ENCODE assay signal across 28 mouse cellular contexts in the genomic region with DNA sequence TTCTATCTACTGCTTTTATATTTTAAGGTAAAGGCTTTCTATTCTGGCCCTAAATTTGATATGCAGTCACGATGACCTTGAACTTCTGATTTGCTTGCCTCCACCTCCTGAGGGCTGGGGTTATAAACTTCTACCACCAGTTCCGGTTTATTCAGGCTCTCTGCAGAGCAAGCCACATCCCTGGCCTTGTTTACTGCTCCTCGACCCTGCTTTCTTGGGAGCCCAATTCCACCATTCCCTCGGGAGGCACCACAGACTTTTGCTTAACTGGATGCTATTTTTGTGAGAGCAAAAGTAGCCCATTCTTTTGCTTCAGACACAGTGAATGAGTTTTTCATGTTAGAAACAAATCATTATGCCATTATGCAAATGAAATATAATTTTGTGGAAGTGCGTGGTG. TPM values are rescaled to one million over a fixed set of nuclear protein-coding genes. Genes with fewer than 3 reads are reported as not detected.
DNase-seq lines count a peak whose midpoint lies in the region; ATAC-seq lines count a peak whose summit lies in the region.
"Had no signal": no experiment of that assay in that cellular context is flagged by ENCODE, and none has a peak within 500 bp of the region (broad histone marks: within the 10 kb centered on the region; RNA-seq: fewer than 3 reads in every experiment).

No protein-coding gene starts in this region.

- H3K9ac ChIP-seq in kidney, embryonic 15.5 days = no peak overlapping the region
- H3K9ac ChIP-seq in forebrain, embryonic 11.5 days (ENCODE audit: low read length) = no peak overlapping the region
- H3K9ac ChIP-seq: embryonic facial prominence, embryonic 13.5 days; heart, embryonic 12.5 days; hindbrain, embryonic 15.5 days; liver, embryonic 13.5 days had no signal

- no peaks in the 10 kb centered on the region for H3K4me1 ChIP-seq in kidney, embryonic 15.5 days
- no peaks in the 10 kb centered on the region for H3K4me1 ChIP-seq in forebrain, embryonic 11.5 days (replicated peaks; ENCODE audit: control insufficient read depth, insufficient read depth, low read length)
- H3K4me1 ChIP-seq: embryonic facial prominence, embryonic 13.5 days; forebrain, embryonic 10.5 days; heart, embryonic 12.5 days; hindbrain, embryonic 10.5 days; liver, embryonic 13.5 days had no signal

- H3K27me3 ChIP-seq in kidney, embryonic 15.5 days = no peaks in the 10 kb centered on the region
- H3K27me3 ChIP-seq in forebrain, embryonic 11.5 days (ENCODE audit: control insufficient read depth, insufficient read depth, low read length) = no peaks in the 10 kb centered on the region
- H3K27me3 ChIP-seq: embryonic facial prominence, embryonic 13.5 days; heart, embryonic 12.5 days; hindbrain, embryonic 15.5 days; liver, embryonic 13.5 days had no signal

- H3K4me2 ChIP-seq in kidney, embryonic 15.5 days = no peak overlapping the region
- H3K4me2 ChIP-seq in forebrain, embryonic 11.5 days (ENCODE audit: low read depth, low read length, severe bottlenecking) = no peak overlapping the region
- H3K4me2 ChIP-seq: embryonic facial prominence, embryonic 13.5 days; heart, embryonic 12.5 days; hindbrain, embryonic 15.5 days; liver, embryonic 13.5 days had no signal

- no peak overlapping the region for H3K4me3 ChIP-seq in kidney, embryonic 15.5 days (replicated peaks)
- H3K4me3 ChIP-seq in forebrain, embryonic 11.5 days (ENCODE audit: low read depth, low read length) = no peak overlapping the region
- H3K4me3 ChIP-seq: embryonic facial prominence, embryonic 13.5 days; forebrain, embryonic 10.5 days; heart, embryonic 12.5 days; hindbrain, embryonic 10.5 days; hindbrain, embryonic 15.5 days; liver, embryonic 13.5 days had no signal

- 0 out of 2 replicates have a peak, but pooled peaks cover 7% of the 10 kb centered on the region for H3K36me3 ChIP-seq in kidney, embryonic 15.5 days
- H3K36me3 ChIP-seq in forebrain, embryonic 11.5 days (ENCODE audit: control insufficient read depth, insufficient read depth, low read length) = no peaks in the 10 kb centered on the region
- H3K36me3 ChIP-seq: embryonic facial prominence, embryonic 13.5 days; hindbrain, embryonic 15.5 days had no signal

- DNase-seq in heart, adult 9 months (ENCODE audit: low spot score in 2 of 2) = peak; percentile 18 to 19
- no peak for DNase-seq in heart, postnatal 4 days
- DNase-seq in kidney, postnatal 14 days = peak; percentile 33
- DNase-seq in ZHBTc4 (ENCODE audit: low read depth, low spot score) = peak; percentile 7
- DNase-seq in forebrain, embryonic 11.5 days (ENCODE audit: low spot score) = no peak
- no peak for DNase-seq in layer of hippocampus, postnatal 25 days (ENCODE audit: extremely low spot score in 1 of 2, low spot score in 1 of 2)
- DNase-seq: adrenal gland, postnatal 14 days; B cell, adult 2 months; cerebellum, adult 11-12 months; cerebellum, adult 9-11 months; gastrocnemius, postnatal 14 days; layer of hippocampus, postnatal 36 days; left cerebral cortex, postnatal 4 days; liver, embryonic 13.5 days; lung, adult 18-20 months; midbrain, embryonic 14.5 days; right cerebral cortex, postnatal 14 days; thymus, postnatal 4 days had no signal

- no peak for ATAC-seq in kidney, embryonic 15.5 days (replicated peaks; ENCODE audit: low FRiP score)
- ATAC-seq in forebrain, embryonic 11.5 days (replicated peaks; ENCODE audit: low FRiP score) = no peak
- ATAC-seq: forebrain, embryonic 16.5 days; inflammation-experienced regulatory T-cells, adult 6 months; lung, postnatal 0 days had no signal

- peaks cover 5% of the 10 kb centered on the region; the same call in 1 of the 2 replicates for H3K9me3 ChIP-seq in kidney, embryonic 15.5 days (replicated peaks)
- H3K9me3 ChIP-seq in forebrain, embryonic 11.5 days (ENCODE audit: control insufficient read depth, low read length) = no peaks in the 10 kb centered on the region
- H3K9me3 ChIP-seq: embryonic facial prominence, embryonic 13.5 days; hindbrain, embryonic 15.5 days had no signal

- no peak overlapping the region; the same call in 1 of the 2 replicates for H3K27ac ChIP-seq in kidney, embryonic 15.5 days
- H3K27ac ChIP-seq in forebrain, embryonic 11.5 days (ENCODE audit: low read depth, low read length) = no peak overlapping the region
- H3K27ac ChIP-seq: embryonic facial prominence, embryonic 13.5 days; forebrain, embryonic 10.5 days; hindbrain, embryonic 10.5 days; hindbrain, embryonic 15.5 days; kidney, postnatal 0 days; liver, embryonic 13.5 days had no signal

- 59% methylated on average over 5 of the region's 5 CpGs for WGBS in kidney, embryonic 15.5 days
- WGBS in forebrain, embryonic 11.5 days = 83% methylated on average over 5 of the region's 5 CpGs

RNA-seq across cellular contexts. Expression of gene Tbc1d1, which starts 30.5 kb away (rescaled TPM):
- total RNA-seq in heart, postnatal 4 days (2021) = 10 to 100 TPM; 55.5 to 58.6 TPM
- 32.0 and 36.3 TPM in 2 replicates for polyA plus RNA-seq in kidney, embryonic 15.5 days (2015; fragmentation: Nextera tagmentation; extraction: Ambion mirVana)
- polyA plus RNA-seq in forebrain, embryonic 11.5 days (2014; fragmentation: Nextera tagmentation; extraction: Ambion mirVana) = 27.9 and 31.0 TPM in 2 replicates
- 10 to 100 TPM; 26.9 to 32.4 TPM for total RNA-seq in layer of hippocampus, postnatal 25 days (2021)

Comparison
In these comparisons a context has a peak if more than half of its experiments do, and no peak if none do; other contexts are left out.
1. DNase-seq: peak in heart, adult 9 months (2 of 2), kidney, postnatal 14 days (single experiment) and ZHBTc4 (single experiment); none in heart, postnatal 4 days (single experiment), forebrain, embryonic 11.5 days (single experiment) and layer of hippocampus, postnatal 25 days (0 of 2).